Mouse (Mus musculus): ENCODE data around the gene Gm884.

DNA sequence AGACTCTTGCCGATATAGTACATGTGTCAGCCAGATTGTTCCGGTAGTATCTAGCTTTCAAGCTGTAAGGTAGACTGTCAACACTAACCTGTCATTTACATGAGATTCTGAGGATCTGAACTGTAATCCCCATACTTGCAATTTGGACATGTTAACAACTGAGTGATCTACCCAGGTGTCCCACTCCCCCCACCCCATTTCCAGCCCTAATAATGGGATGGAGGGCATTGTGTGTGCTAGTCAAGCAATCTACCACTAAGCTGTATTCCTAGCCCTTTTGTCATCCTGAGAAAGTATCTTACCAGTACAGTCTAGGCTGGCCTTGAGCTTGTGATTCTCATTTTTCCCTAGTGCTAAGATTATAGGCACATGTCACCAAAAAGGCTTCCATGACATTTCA, 10.2 kb downstream of the Gm884 start:
- no peak for TF ChIP-seq TAL1 (IDR thresholded peaks at IDR 0.05; ENCODE audit: low read length)
- no peak for TF ChIP-seq GATA1 (IDR thresholded peaks at IDR 0.05; ENCODE audit: low read length)
